Mouse (Mus musculus) frontal cortex, adult (tissue): Measurements from ENCODE around the gene Crygn.
A peak's percentile ranks its signal among the peaks of the same experiment; 100 is the strongest.
"Not testable (repeated sequence)": the region's sequence is repeated elsewhere in the genome, so short reads cannot be mapped to it uniquely, and the experiment has no call there.

Source experiments
- ATAC-seq: cut with Nextera tagmentation; 2 replicates; pipeline ENCODE4 v1.9.2; 2017; ENCODE audit warnings: mild to moderate bottlenecking, moderate library complexity, mixed read lengths; ENCODE audit not compliant: low TSS enrichment

Crygn gene

DNA sequence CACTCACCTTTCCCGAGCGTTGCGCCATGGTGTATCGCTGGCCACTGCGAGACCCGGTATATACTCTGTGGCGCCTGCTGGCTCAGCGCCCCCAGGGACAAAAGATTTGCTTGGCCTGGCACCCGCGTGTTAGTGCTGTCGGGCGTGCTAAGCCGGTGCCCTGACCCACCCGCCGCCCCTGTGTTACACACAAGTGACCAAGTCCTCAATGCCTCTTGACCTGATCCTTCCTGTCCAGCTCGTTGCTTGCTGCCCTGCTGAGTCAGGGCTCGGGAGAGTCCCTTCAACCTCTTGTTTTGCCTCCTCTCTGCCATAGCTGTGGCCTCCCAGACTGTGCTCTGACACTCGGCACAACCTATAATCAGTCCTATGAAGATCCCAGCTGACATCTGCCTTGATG is at the start of gene Crygn:
TSS of gene Crygn (minus strand) at position 193 of the 400 bp plus-strand sequence.
- ATAC-seq, result no peak

DNA sequence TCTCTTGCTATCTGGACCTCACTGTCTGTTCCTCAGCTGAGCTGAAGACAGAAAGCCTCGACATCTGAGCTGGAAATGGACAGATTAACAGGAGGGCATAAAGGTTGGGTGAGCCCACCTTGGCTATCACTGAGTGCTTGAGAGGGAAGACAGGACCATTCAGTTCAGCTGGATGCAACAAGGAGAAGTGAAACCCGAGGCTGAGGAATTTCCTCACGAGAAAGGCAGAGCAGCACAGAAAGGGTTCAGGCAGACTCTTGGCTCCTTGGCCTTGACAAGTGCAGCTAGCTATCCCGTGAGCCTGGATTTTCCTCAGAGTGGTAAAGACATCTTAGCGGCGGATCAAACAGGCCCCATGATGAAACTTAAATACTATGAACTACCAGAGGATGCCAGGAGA is 47.4 kb upstream of the Crygn start:
- no peak for ATAC-seq

DNA sequence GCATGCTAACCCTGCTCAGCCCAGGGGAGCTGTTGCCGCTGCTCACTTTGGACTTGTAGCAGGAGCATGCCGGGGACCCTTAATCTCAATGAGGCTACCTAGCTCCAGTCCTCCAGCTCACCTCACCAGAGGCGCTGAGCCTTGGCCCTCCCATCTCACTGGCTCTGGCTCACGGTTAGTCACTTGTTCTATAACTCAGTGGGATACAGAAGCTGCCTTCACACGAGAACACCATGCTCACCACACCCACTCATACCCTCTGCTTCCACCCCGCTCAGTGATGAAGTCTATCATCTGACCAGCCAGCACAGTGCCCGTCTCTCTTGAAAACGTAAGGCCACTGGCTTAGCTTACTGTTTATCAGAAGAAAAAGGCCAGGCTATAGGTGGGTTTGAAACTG is 46.9 kb upstream of the Crygn start:
- ATAC-seq, result peak; percentile 96

DNA sequence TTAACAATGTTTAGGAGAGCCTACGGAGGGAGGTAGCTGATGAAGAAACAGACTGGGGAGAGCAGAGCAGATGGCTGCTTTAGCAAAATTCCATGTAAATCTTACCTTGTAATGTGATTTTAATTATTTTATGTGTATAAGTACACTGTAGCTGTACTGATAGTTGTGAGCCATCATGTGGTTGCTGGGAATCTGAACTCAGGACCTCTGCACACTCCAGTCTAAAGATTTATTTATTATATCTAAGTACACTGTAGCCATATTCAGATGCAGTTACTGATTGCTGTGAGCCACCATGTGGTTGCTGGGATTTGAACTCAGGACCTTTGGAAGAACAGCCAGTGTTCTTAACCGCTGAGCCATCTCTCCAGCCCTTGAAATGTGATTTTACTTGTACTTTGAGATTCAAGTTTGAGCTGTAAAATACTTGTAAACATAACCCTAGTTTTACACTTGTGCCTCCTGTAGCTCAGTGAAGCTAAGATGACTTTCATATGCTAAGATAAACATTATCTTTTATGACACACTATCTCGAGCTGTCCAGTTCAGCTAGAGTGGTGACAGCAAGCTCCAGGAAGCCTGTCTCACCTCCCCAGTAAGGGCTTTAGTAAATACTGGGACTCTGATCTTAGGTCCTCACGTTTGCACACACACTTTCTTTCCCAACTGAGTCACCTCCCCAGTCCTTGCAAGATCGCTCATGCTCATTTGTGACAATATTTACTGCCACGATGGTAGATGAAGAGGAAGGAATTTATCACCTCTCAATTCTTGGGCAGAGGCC is 44.2 kb upstream of the Crygn start:
- no peak for ATAC-seq

DNA sequence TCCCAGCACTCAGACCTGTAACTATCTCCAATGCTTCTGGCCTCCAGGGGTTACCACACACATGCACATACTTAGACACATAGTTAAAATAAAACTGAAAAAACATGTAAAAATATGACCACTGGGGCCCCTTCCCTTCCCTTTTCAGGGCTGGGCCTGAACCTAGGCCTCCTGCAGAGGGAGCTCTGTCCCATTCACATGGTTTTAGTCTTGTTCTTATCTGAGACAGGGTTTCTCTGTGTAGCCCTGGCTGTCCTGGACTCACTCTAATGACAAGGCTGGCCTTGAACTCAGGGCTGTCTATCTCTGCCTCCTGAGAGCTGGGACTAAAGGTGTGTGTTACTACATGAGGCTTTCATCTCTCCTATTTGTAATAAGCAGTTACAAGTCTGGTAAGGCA is 42.6 kb upstream of the Crygn start:
- ATAC-seq, result no peak

DNA sequence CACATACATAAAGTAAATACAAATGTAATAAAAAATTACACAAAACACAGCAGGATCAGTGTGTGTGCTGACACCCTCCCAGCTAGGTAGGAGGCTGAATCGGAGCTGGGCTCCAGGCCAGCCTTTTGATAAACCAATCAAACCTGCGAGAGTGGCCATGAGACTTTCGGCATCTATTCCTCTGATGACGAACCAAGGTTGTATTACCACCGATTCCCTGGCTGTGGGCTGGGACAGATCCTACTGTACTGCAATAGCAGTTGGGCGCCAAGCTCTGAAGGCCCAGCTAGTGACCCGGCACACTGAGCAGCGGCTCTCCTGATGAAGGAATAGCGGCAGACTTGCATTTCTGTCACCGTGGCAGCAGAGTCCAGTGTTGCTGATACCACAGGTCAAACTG is 40.8 kb upstream of the Crygn start:
- no peak for ATAC-seq

DNA sequence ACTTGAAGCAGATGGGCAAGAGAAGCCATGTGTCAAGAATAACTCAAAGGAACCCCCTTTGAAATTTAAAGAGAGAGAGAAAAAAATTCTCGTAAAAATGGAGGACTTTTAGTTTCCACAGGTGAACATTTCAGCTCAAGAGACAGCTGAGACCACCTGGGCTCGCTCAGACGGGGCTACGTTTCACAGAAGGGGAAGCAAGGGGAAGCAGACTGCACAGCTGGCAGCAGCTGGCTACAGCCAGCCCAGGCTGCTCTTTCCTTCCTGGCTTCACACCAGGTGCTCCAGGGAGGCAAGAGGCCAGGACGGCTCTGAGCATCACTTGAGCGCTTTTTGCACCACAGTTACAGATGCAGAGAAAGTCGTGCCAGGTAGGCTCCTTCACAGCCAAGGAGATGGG is 40.0 kb upstream of the Crygn start:
- no peak for ATAC-seq

DNA sequence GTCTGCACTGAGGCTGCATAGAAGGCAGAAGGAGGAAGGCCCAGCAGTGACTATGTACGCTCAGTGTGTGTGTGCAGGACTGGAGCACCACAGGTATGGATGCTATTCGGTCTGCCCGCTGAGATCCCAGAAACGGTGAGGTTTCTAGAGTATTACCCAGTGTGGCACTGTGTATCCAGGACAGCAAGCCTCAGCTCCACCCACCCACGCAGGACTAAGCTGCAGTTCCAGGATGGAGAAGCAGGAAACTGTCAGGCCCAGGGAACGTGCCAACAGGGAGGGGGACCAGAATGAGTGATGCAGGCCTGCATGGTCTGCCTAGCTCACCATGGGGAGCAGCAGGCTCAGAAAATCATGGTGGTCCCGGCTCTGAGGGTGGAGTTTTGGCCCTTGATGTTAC is 35.2 kb upstream of the Crygn start:
- peak; percentile 89 for ATAC-seq

DNA sequence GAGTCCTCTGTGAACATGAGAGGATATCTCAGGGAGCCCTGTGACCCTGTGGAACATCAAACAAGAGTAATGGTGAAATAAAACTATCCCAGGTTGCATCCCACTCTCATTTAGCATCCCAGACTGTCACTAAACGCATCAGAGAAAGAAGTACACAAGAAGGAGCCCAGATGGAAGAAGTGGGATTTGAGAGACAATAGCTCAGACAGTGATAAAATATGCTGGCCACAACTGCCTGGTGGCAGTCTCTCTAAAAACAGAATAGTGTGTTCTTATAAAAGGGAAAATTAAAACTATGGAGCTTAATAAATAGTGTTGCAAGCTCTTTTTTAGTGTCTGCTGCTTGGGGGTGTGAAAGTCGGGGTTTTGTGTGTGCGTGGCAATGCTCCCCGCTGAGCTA is 25.1 kb upstream of the Crygn start:
- ATAC-seq, result peak; percentile 61

DNA sequence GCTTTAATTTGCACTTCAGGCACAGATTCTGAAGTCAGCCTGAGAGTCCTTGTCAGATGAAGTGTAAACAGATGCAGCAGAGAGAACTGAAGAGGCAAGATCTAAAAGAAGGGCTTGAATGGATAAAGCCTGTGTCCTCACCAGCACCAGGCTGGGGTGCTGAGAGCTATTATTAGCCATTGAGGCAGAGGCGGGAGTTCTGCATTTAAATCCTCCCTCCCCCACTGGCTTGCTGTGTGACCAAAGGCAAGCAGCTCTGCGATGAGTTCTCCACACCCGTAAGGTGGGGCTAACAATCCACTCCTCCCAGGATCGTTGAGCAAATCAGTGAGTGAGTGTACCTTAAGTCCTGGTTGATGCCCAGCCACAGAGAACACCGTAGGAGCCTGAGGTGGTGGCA is 23.2 kb upstream of the Crygn start:
- ATAC-seq, result peak; percentile 93

DNA sequence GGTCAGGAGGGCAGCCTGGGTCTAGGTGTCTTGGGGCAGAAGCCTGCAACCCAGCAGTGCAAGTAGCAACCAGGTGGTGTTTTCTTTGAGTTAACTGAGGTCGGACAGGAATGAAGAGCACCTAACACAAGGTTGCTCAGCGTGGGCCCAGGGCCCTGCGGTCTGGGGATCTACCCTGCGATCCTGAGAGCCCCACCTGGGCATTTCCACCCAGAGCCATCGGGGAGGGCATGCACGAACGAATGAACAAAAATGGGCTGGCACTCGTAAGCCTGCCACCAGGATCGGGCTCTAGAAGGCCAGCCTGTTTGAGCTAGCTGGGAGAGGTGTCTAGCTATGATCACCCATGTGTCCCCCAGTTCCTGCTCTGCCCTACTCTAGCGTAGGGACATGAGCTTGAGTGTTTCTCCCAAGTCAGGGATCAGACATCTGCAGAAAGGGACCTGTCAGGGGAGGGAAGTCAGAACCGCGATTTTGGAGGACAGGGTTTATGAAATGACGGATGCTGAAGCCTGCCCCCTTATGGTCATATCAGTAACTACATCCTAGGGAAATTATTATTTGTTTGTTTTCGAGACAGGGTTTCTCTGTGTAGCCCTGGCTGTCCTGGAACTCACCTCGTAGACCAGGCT is 22.2 kb upstream of the Crygn start:
- ATAC-seq, result peak; percentile 25; the same call in 1 of the 2 replicates

DNA sequence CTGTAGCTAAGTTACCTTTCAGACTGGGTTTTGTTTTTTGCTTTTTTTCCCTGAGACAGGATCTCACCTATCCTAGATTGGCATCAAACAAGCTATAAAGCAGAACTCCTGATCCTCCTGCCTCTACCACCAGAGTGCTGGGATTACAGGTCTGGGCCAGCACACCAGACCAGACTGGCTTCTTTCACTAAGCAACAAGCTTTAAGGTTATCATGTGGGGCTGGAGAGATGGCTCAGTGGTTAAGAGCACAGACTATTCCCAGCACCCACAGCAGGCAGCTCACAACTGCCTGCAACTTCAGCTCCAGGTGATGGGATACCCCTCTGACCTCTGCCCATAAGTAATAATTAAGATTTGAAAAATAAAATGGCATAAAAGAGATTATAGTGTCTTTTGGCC is 21.5 kb upstream of the Crygn start:
- no peak for ATAC-seq

DNA sequence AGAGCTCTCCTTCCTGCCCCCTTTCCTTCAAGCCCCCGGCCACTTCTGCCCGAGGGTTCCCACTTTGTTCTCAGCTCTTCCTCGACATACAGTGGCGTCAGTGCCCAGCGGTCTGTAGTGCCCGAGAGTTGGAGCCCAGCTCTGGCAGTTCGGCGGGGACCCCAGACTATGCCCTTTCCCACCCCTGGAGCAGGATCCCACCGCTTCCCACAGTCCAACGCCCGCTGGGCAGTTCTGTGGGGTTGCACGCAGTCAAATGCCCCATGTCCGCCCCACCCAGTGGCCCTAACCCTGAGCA is 21.0 kb upstream of the Crygn start:
- no peak for ATAC-seq

DNA sequence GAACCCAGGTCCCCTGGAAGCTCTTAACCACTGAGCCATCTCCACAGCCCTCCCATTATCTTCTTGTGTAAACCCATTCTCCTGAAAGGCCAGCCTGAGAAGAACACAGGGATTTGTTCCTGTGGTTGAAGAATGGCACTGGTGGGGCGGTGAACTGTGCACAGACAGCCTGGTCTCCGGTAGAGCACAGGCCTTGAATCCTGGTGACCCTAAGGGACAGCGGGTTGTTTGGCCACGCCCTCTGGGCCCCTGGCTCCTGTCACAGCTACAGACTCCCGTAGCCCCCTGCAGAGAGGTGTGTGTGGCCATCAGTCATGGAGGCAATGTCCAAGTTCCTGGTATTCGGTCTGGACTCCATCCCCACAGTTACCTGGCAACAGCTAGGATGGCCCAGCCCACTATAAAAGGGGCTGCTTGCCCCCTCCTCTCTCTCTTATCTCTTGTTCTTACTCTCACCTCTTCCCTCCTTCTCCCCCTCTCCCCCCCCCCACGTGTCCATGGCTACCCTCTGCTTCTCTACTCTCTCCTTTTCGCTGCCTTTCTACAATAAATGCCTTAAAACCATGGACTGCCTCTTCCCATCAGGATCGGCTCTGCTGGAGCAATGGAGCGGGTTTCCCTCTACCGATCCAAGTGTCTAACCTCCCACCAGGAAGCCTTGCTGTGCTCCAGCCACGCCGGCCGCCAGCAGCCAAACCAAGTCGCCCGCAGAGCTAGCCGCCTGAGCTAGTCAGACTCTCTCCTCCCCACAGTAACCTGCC is 20.5 kb upstream of the Crygn start:
- no peak for ATAC-seq

DNA sequence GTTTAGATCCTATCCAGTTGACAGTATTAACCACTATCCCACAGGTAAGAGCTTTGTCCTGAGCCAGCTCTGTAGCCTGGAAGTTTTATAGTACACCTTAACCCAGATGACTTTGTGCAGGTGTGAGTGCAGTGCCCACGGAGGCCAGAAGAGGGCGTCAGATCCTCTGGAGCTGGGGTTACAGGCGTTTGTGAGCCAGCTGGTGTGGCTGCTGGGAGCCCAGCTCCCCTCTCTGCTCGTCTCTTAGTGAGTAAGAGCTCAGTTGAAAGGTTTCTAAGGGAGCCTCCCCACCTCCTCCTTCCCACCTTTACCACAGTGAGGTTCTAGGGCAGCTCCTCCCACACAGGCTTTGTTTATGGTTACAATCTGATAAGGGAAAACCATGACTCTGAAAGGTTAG is 18.9 kb upstream of the Crygn start:
- no peak for ATAC-seq

DNA sequence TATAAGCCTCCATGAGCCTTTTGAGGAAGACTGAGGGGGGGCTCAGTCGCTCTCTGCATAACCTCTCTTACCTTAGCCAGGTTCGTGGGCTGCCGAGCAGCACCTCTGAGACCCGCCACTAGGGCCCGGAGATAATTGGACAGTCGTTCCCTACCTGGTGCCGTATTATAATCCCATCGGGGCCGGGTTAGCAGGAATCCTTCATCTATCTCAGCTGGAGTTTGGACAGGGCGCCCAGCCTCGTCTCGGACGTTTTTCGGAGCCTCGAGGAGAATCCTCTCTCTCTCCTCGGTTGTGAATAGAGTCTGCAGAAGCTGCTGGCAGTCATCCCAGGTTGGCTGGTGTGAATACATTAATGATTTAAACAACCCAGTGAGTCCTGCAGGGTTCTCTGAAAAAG is 16.7 kb upstream of the Crygn start:
- not testable (repeated sequence) for ATAC-seq

DNA sequence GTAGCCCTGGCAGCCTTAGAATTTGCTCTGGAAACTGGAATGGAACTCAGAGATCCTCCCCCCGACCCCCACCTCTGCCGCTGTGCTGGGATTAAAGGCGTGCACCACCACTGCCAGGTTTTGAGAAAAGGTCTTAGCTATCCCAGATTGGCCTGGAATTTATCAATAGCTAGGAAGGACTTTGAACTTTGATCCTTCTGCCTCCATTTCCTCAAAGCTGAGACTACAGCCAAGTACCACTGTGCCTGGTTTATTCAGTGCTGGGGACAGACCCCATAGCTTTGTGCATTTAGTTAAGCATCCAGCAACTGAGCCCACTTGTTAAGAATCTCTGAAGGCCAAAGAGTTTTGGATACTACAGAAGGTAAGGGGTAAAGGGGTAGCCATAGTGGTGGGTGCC is 877 bp downstream of the Crygn start:
- ATAC-seq, result no peak

DNA sequence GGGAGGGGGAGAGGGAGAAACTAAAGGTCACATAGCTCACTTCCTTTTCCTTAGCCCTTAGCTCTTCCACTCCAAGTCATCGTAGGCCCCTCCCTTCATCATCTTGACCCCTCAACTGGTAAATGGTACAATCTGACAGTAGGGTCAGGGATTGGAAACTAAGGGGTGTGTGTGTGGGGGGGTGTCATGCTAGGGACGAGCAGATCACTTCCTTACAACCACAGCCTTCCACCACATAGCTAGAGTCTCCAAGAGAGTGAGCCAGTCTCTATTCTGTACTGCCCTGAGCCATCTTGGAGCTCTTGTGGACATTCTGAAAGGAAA is 5.7 kb downstream of the Crygn start:
- no peak for ATAC-seq

DNA sequence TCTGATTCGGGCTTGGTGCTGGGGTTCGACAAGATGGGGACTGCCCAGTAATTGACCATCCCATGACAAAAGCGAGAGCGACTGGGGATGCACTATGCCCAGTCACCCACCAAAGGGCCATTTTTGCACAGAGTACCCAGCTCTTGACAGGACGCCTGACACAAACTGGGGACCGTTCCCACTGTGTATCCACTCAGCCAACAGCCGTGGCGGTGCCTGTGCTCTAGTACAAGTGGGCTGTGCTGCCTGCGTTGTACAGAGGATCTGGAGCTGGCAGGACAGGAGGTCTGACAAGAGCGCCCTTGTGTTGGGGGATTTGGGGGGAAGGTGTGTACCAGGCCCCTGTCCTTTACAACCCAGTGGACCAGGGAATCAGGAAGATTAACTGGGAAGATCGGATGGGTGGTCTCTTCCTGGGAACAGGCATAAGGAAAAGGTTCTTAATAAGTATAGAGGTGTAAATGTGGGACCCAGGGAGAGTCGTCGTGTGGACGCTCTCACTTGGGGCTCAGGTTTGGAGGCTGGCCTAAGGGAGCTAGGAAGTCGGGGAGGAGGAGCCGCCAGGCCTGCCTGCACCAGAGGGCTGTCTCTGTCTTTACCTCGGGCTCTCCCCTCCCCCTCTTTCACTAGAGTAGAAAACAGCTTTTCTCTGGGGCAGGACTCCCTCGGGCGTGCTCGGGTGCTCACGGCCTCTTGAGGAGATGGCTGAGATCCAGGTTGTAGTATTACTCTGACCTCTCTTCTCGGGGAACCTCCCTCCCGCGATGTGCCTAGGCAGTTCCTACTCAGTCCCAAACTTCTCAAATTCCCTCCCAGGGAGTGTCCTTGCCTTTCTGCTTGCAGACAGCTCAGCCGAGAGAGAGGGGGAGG is 6.3 kb downstream of the Crygn start:
- ATAC-seq, result peak; percentile 56

DNA sequence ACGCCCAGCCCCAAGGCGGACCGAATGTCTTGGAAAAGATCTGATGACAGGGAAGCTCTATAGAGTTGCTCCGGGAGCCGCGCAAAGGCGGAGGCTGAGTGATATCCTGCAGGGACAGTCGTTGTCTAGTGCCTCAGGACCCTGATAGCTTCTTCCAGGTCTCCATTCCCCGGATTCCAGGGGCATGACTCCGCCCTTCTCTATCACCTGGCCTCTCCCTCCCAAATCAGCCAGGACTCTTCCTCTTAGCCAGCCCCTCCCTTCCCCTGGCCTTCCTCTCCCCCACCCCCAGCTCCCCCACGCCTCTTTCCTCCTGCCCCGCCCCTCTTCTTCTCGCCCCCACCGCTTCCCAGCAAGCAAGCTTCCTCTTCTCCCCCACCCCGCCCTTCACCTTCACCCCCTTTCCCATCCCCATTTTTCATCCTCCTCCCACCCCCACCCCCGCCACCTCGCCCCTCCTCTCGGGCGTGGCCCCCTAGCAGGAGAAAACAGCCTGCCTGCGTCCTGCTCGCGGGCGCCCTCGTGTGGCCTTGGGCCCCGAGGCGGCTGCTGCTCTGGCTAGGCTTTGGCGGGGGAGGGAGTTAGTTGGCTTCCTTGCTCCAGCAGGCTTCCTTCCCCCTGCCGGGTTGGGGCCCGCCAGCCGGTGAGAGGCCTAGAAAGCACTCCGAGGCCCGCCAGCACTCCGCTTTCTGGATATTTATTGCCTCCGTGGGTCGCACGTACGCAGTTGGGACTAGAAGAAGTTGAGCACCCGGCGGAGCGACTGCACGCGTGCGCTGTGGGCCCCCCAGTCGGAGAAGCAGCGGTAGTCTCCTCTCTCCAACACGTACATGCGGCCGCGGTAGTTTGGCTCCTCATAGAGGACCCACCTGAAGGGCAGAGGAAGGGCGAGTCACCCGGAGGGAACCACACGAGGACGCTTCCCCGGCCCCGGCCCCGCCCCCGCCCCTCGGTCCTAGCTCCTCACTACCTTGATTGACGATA is 7.2 kb downstream of the Crygn start:
- ATAC-seq, result peak; percentile 86

DNA sequence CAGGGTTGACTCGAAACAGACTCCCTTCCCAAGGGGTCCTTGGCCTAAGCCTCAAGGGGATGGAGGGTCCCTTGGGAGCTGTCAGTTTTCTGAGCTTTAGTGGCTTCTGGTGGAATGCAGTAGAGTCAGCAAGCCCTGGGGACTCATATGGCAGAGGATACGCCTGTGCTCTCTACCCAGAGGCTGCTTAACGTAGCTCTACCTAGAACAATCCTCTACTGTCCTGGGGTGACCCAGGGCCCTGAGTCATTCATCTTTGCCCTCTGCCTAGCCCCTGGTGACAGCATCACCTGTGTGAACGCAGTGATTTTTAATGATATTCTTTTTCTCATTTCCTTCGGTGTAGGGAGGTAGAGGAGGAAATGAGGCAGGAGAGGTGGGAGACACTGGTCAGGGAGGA is 8.1 kb downstream of the Crygn start:
- ATAC-seq, result no peak
